Mouse (Mus musculus) forebrain, postnatal 0 days (tissue): ENCODE data around the gene Zfp3. TPM values are rescaled to one million over a fixed set of nuclear protein-coding genes. Genes with fewer than 3 reads are reported as not detected.
A peak's percentile ranks its signal among the peaks of the same experiment; 100 is the strongest.

Source experiments
- ATAC-seq: fragments of 200-750 bp; cut with Nextera tagmentation; 2 replicates; pipeline ENCODE4 v1.8.0; 2017; ENCODE audit warnings: mild to moderate bottlenecking, moderate library complexity
- DNase-seq: peaks from one replicate; pipeline ENCODE4 v3.0.0-alpha.2; 2015
- H3K27ac ChIP-seq: fragments of 300-500 bp; sonication (generic); 2 replicates; pipeline ENCODE4 v1.5.1; 2014; ENCODE audit warnings: low read depth, mild to moderate bottlenecking, antibody characterized with exemption, low read length, moderate library complexity, mixed read lengths
- H3K27me3 ChIP-seq: fragments of 300-500 bp; sonication (generic); 2 replicates; pipeline ENCODE4 v1.6.1; 2014; ENCODE audit warnings: mild to moderate bottlenecking, low read length, mixed read lengths; ENCODE audit not compliant: insufficient read depth
- H3K36me3 ChIP-seq: fragments of 300-500 bp; sonication (generic); 2 replicates; pipeline ENCODE4 v1.6.1; 2014; ENCODE audit warnings: mild to moderate bottlenecking, moderate library complexity; ENCODE audit not compliant: insufficient read depth
- H3K4me1 ChIP-seq: fragments of 300-500 bp; sonication (generic); 2 replicates; pipeline ENCODE4 v1.6.1; 2014; ENCODE audit warnings: antibody characterized with exemption; ENCODE audit not compliant: insufficient read depth
- H3K4me2 ChIP-seq: fragments of 300-500 bp; sonication (generic); 2 replicates; pipeline ENCODE4 v1.6.1; 2014; ENCODE audit warnings: low read depth, mild to moderate bottlenecking, moderate library complexity
- H3K4me3 ChIP-seq: fragments of 300-500 bp; sonication (generic); 2 replicates; pipeline ENCODE4 v1.5.1; 2014; ENCODE audit warnings: low read depth, low read length, mixed read lengths
- H3K9ac ChIP-seq: fragments of 300-500 bp; sonication (generic); 2 replicates; pipeline ENCODE4 v1.6.1; 2014; ENCODE audit warnings: mild to moderate bottlenecking
- H3K9me3 ChIP-seq: fragments of 300-500 bp; sonication (generic); 2 replicates; pipeline ENCODE4 v1.6.1; 2016; ENCODE audit warnings: low read length
- CTCF ChIP-seq: sonication (generic); IDR thresholded peaks from 2 replicates; pipeline ENCODE4 v1.5.1; 2016; ENCODE audit warnings: antibody characterized with exemption, control low read depth, low read depth
- WGBS: fragments of 180-500 bp; shearing (Covaris S2); extraction: QIAGEN DNeasy Blood & Tissue Kit; methylation state at CpG from one replicate; pipeline ENCODE4 v1.1.7; 2014; 5-methylcytosine and 5-hydroxymethylcytosine counted together
- polyA plus RNA-seq: library from polyadenylated mRNA; unstranded; fragments of >200 nt; fragmentation: Nextera tagmentation; extraction: Ambion mirVana; gene quantifications from 2 replicates; pipeline ENCODE4 v1.2.1, GENCODE M21; 2015
- total RNA-seq: library from RNA; depleted of rRNA; stranded (reverse); fragments of >200 nt; gene quantifications from 2 replicates; pipeline ENCODE4 v1.2.3, GENCODE M21; 2014

The Zfp3 gene
- total and polyA plus RNA-seq, 2 experiments from 2014 or later = 13.4 to 15.1 TPM

DNA sequence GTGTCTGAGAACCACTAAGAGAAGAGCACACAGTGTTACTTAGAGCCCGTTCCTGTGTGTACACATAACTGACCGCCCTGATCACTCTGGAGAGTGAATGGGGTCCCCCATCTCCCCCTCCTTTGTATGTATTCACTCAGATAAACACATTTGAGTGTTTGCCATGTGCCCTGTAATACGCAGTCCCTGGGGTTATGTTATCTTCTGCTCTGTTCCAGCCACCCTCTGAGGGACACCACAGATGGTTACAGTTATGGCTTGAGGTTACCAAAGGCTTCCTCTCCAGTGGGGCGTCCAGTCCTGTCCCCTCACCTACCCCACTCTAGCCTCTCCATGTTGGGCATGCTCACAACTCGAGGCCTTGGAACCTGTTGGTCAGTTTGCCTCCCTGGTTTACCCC lies 36.6 kb upstream of the Zfp3 start:
- Histone ChIP-seq H3K9me3 (no peaks in the 10 kb centered on the region), H3K27me3 (no peaks in the 10 kb centered on the region), H3K4me3 (no peak overlapping the region), H3K36me3 (peaks cover 60% of the 10 kb centered on the region), H3K27ac (no peak overlapping the region), H3K4me1 (no peaks in the 10 kb centered on the region), H3K9ac (no peak overlapping the region), H3K4me2 (no peak overlapping the region)
- DNase-seq (no peak), ATAC-seq (no peak)
- 89% methylated on average over 5 of the region's 5 CpGs for WGBS
- TF ChIP-seq CTCF = no peak

DNA sequence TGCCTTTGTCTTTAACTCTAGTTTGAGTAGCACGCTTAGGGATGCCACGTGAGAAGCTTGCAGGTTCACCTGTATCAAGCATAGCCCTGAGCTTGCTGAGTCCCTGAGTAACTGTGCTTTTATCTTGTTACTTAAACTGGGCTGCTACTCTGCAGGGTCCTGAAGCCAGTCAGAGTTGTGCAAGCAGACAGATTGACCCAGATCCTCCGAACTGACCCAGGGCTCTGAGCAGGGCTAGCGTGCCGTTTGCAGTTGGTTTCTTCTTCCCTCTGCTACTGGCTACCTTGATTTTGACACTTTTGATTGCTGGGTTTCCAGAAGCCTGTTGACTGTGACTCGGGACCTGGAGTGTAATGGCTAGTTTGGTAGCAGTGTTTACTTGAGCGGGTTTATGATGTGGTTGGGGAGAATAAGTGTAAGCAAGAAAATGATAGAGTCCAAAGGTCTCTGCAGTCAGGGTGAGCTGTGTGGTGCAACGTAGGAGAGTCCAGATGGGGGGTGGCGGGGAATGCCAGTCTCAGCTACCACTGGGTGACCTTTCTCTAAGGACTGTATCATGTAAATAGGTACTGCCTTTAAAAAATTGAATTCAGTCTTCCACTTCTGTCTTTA lies 33.5 kb upstream of the Zfp3 start:
- Histone ChIP-seq H3K9me3 (no peaks in the 10 kb centered on the region), H3K4me1 (no peaks in the 10 kb centered on the region), H3K36me3 (peaks cover 34% of the 10 kb centered on the region), H3K27me3 (no peaks in the 10 kb centered on the region), H3K9ac (no peak overlapping the region), H3K4me2 (no peak overlapping the region), H3K4me3 (no peak overlapping the region), H3K27ac (0 out of 2 replicates have a peak overlapping the region, but pooled peaks have one; percentile 16)
- ATAC-seq = no peak
- no peak for DNase-seq
- 82% methylated on average over 9 of the region's 9 CpGs for WGBS
- TF ChIP-seq CTCF = no peak

DNA sequence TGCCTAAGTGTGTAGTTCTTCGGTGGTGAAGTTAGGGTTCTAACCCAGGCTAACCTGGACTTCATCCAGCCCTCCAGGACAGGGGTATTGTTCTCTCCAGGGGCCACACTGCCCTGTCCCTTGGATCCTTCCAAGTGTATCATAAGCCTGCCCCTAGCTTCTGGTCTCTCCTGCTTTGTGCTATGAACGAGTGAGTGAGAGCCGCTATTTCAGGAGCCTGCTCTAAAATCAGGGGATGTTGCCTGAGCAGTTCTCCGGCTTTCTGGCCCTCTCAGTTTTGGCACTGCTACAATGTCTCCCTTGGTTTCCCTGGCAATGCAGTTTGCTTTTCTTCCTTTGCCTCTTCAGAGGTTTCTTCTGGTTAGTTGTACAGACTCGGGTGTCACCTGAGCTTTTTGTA lies 32.8 kb upstream of the Zfp3 start:
- Histone ChIP-seq H3K4me3 (no peak overlapping the region), H3K27ac (0 out of 2 replicates have a peak overlapping the region, but pooled peaks have one; percentile 16), H3K4me1 (no peaks in the 10 kb centered on the region), H3K4me2 (no peak overlapping the region), H3K27me3 (no peaks in the 10 kb centered on the region), H3K36me3 (peaks cover 28% of the 10 kb centered on the region), H3K9ac (no peak overlapping the region), H3K9me3 (no peaks in the 10 kb centered on the region)
- no peak for TF ChIP-seq CTCF
- peak; percentile 62 for DNase-seq
- WGBS = 36% methylated on average over 5 of the region's 5 CpGs
- peak; percentile 56 for ATAC-seq

DNA sequence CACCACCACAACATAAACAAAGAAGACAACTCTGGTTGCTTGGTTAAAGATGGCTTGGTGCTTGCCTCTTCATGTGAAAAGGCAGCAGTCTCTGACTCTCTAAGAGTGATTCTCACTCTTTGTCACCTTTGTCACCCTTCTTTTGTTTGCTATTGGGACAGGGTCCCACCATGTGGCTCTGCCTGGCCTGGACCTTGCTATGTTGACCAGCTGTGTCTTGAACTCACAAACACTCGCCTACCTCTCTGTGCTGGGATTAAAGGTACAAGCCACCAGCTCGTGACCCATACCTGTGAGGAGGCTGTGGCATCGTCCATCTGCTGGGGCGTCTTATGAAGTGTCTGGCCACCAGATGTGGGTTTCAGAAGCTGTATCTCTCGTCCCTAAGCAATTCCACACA lies 30.8 kb upstream of the Zfp3 start:
- no peak for TF ChIP-seq CTCF
- H3K9ac ChIP-seq = no peak overlapping the region
- ATAC-seq (no peak), DNase-seq (no peak)
- no peak overlapping the region for H3K27ac ChIP-seq
- no peaks in the 10 kb centered on the region for H3K27me3 ChIP-seq
- no peaks in the 10 kb centered on the region for H3K4me1 ChIP-seq
- no peaks in the 10 kb centered on the region for H3K9me3 ChIP-seq
- peaks cover 8% of the 10 kb centered on the region for H3K36me3 ChIP-seq
- no peak overlapping the region for H3K4me3 ChIP-seq
- H3K4me2 ChIP-seq = no peak overlapping the region
- WGBS = 81% methylated on average over 5 of the region's 5 CpGs

DNA sequence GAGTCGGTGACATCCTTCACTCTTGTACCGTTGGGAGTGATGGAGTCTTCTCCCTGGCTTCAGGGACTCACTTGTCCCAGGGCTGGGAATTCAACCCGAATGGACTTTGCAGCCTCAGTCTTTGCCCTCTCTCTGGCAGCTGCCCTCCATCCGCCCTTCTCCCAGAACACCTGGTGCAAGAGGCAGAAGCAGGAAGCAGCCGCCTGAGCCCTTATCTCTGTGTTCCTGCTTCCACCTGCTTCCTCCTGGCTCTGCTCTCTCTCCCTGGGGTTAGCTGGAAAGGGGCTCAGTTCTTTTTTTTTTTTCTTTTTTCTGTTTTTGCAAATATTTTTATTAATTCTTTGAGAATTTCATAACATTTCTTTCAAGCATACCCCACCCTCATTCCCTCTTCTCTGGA lies 26.3 kb upstream of the Zfp3 start:
- ATAC-seq = no peak
- H3K36me3 ChIP-seq = no peaks in the 10 kb centered on the region
- no peak overlapping the region for H3K4me2 ChIP-seq
- no peak overlapping the region for H3K9ac ChIP-seq
- no peaks in the 10 kb centered on the region for H3K27me3 ChIP-seq
- no peak overlapping the region for H3K4me3 ChIP-seq
- no peak for DNase-seq
- H3K9me3 ChIP-seq = no peaks in the 10 kb centered on the region
- TF ChIP-seq CTCF = no peak
- H3K4me1 ChIP-seq = no peaks in the 10 kb centered on the region
- 76% methylated on average over 5 of the region's 5 CpGs for WGBS
- H3K27ac ChIP-seq = no peak overlapping the region

DNA sequence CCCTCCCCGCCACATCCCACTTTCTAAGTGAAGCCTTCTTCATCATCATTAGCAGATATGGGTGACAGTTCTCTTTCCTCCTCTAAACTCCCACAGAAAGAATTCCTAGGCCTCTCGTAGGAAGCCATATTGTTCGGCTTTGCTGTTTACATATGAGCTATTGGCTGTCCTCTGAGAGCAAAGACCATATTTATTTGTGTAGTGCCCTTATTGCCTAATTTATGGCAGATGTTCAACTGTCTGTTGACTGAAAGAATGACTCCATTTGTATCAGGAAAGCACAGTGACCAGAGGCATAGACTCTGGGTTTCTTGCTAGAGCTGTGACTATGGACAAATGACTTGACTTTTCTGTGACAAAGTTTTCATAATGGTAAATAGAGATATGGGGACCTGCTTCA lies 22.4 kb upstream of the Zfp3 start:
- Histone ChIP-seq H3K9ac (no peak overlapping the region), H3K27me3 (no peaks in the 10 kb centered on the region), H3K36me3 (no peaks in the 10 kb centered on the region), H3K27ac (no peak overlapping the region), H3K4me1 (no peaks in the 10 kb centered on the region), H3K4me3 (no peak overlapping the region), H3K9me3 (no peaks in the 10 kb centered on the region), H3K4me2 (no peak overlapping the region)
- 96% methylated on average over 3 of the region's 3 CpGs for WGBS
- ATAC-seq (no peak), DNase-seq (no peak)
- no peak for TF ChIP-seq CTCF

DNA sequence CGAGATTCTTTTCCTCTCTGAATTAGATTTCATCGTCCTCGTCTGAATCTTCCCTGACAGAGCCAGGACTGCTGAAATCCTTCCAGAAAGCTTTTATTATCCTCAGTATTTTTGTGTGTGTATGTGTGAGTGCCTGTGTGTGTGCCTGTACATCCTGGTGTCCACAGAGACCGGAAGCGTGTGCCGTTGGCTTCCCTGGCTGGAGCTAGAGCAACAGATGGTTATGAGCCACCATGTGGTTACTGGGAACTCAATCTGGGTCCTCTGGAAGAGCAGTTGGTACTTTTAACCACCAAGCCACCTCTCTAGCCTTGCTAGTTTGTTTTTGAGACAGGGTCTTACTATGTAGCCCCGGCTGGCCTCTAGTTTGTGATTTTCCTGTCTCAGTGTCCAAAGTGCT lies 21.9 kb upstream of the Zfp3 start:
- no peak overlapping the region for H3K27ac ChIP-seq
- no peak for DNase-seq
- 72% methylated on average over 7 of the region's 7 CpGs for WGBS
- no peak for TF ChIP-seq CTCF
- no peaks in the 10 kb centered on the region for H3K9me3 ChIP-seq
- no peaks in the 10 kb centered on the region for H3K4me1 ChIP-seq
- H3K36me3 ChIP-seq = no peaks in the 10 kb centered on the region
- ATAC-seq = 0 out of 2 replicates have a peak, but pooled peaks have one; percentile 18
- no peak overlapping the region for H3K4me2 ChIP-seq
- H3K9ac ChIP-seq = no peak overlapping the region
- no peaks in the 10 kb centered on the region for H3K27me3 ChIP-seq
- H3K4me3 ChIP-seq = no peak overlapping the region
